Mouse (Mus musculus): ENCODE results near the gene Pate1. TPM values are rescaled to one million over a fixed set of nuclear protein-coding genes. Genes with fewer than 3 reads are reported as not detected.

Gene Pate1
- total RNA-seq (2023): not detected in 2 replicates

DNA sequence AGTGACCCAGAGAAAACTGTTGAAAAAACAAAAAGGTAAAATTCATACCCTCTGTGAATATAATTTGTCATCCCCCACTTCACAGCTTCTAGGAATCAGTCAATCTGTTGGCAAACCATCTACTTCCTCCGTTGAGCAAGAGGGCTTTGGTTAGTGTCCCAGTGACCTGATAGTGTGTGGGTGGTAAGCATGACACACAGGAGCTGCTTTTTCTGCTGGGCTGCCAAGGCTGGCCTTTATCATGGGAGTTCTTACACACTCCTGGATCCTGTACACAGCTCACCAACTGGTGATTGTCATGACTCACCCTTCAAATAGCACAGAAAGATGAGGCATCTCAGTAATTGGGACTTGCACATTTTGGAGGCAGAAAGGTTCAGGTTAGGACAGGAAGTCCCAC is at the start of gene Pate1:
TSS of gene Pate1 (minus strand) at position 378 of the 400 bp plus-strand sequence.

DNA sequence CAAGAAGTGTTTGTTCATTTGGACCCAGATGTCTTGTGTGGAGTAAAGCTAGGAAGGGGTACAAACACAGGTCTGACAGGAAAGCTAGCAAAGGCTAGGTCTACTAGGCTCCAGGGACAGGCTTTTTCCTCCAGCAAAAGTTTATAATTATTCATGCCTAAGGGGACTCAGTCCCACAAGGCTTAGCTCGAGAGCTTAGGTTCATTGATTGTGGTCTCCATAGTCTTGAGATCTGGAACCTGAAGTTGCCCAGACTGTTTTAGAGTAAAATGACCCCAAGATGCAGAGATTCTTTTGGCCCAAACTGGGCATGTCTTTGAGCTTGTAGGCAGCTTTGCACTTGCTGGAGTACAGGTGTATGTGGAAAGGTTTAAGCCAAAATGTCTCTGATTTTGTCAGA is 39.1 kb downstream of the Pate1 start, which contains the start of gene Pate3:
TSS of gene Pate3 (minus strand) at position 101 of the 400 bp plus-strand sequence.

Other genes starting within 250 kb of the Pate1 start
- not detected in 2 replicates for gene Gm1113, start 169.1 kb downstream of the Pate1 start, total RNA-seq (2023)
- 0.19 and 0.39 TPM in 2 replicates for gene Ddx25, start 128.9 kb downstream of the Pate1 start, total RNA-seq (2023)
- gene Pus3, start 128.8 kb downstream of the Pate1 start, total RNA-seq (2023): 4.9 and 7.9 TPM in 2 replicates
- gene Pate2, start 117.1 kb downstream of the Pate1 start, total RNA-seq (2023): not detected in 2 replicates
- gene Hyls1, start 117.0 kb downstream of the Pate1 start, total RNA-seq (2023): 6.3 and 7.8 TPM in 2 replicates
- gene Pate4, start 75.4 kb downstream of the Pate1 start, total RNA-seq (2023): not detected in 2 replicates
- not detected in 2 replicates for gene Pate3, start 39.2 kb downstream of the Pate1 start, total RNA-seq (2023)
- gene Gm17677, start 53.7 kb upstream of the Pate1 start, total RNA-seq (2023): not detected in 2 replicates
- not detected in 2 replicates for gene Gm17727, start 90.7 kb upstream of the Pate1 start, total RNA-seq (2023)
- not detected in 2 replicates for gene Gm27235, start 102.7 kb upstream of the Pate1 start, total RNA-seq (2023)
- gene D730048I06Rik, start 102.7 kb upstream of the Pate1 start, total RNA-seq (2023): not detected in 2 replicates
- gene 9230110F15Rik, start 156.8 kb upstream of the Pate1 start, total RNA-seq (2023): not detected in 2 replicates
- not detected in 2 replicates for gene 9230113P08Rik, start 221.0 kb upstream of the Pate1 start, total RNA-seq (2023)

Data from neutrophil, adult 65 days (primary cell).